Mouse (Mus musculus): ENCODE data around the gene Olfr800. TPM values are rescaled to one million over a fixed set of nuclear protein-coding genes. Genes with fewer than 3 reads are reported as not detected.

Olfr800 gene
- not detected for total RNA-seq (2021)

DNA sequence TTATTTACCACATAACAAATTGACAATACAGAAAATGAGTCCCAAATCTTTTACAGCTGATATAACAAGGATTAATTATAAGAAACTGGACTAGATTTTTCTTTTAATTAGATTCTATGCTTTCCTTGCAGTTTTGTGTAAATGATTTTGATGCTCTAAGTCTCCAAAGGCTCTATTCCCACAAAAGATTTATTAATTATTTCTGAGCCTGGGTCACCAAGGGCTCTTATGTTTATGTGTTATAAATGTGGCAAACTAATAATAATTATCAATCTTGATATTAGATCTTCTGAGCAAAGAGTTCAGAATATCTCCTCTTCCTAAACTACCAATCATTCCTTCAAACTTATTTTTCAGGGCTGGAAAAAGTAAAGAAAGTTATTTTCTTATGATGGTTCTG, at the start of gene Olfr800:
TSS of gene Olfr800 (plus strand) at position 301 of the 400 bp plus-strand sequence.
- intact Hi-C loops (cut with DNase I) = no loop called here
- DNase-seq (ENCODE audit: low spot score) = no peak

DNA sequence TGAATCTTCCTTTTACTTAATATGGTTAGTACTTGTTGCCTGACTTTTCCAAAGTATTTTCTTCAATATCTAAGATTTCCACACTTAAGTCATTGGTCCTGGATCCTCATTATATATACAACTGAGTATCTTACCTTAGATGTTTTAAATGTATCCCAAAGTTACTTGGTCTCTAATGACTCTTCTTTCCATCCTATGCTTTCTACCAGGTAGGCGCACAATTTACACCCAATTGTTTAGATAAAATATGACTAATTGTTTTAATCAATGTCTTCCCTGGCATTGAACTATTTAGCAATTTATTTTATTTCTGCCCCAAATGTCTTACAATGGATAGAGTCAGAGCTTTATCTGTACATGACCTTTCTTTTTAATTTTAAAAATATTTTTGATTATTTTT, 45.0 kb upstream of the Olfr800 start, which contains the start of gene Olfr796:
TSS of gene Olfr796 (minus strand) at position 101 of the 400 bp plus-strand sequence.
- no peak for DNase-seq (ENCODE audit: low spot score)
- intact Hi-C loops (cut with DNase I) = no loop called here

DNA sequence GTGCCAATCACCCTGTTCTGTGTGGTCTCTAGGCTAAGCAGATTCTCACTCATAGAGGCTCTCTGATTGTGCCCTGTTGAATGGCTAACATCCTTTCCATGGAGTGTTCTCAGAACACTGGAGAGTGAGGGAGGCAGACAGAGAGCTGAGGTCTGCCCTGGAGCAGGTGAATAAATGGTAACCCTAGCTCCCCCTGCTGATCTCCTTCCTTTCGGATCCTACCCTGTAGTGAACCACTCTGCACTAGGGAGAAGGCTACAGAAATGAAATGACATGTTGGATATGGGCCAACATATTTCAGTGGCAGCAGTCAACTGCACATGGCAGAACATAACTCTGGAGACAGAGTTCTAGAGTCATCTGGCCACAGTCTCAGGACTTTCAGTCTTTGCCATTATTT, 35.8 kb upstream of the Olfr800 start:
- no peak for DNase-seq (ENCODE audit: low spot score)
- intact Hi-C loops (cut with DNase I) = no loop called here

DNA sequence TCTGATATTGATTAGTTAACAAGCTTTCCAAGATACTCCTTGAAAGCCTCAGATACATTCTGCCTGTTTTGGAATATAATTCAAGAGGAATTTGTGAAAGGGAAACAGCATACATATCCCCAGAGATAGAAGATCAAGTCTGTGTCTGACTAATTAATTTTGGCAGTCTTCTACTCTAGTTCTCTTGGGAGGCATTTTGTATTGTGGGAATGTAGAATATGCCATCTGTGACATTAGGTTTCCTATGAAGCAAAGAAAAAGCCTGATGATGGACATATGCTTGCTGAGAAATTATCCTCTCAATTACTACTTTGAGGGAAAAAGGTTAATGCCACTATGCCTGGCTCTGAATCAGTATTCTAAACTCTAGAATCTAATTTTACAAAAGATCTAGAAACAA, 34.2 kb upstream of the Olfr800 start:
- no peak for DNase-seq (ENCODE audit: low spot score)
- intact Hi-C loops (cut with DNase I) = no loop called here

DNA sequence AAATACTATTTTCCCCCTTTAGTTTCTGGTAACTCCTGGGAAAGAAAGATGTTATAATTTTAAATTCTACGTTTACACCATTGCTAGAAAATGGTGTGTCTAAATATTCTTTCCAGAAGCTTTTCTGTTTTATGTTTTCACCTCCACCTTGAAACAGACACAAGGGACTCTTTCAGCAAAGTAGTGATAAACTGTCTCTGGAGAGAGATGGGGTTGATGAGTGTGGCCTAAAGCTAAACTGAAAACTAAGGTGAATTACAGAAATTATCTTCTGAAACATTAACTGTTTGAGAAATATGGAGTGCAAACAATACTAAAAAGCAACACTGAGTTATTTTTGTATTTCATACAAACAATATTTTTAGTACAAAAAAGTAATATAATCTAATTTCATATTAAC, 29.7 kb upstream of the Olfr800 start, which contains the start of gene Olfr798:
TSS of gene Olfr798 (minus strand) at position 101 of the 400 bp plus-strand sequence.
- intact Hi-C loops (cut with DNase I) = no loop called here
- no peak for DNase-seq (ENCODE audit: low spot score)

DNA sequence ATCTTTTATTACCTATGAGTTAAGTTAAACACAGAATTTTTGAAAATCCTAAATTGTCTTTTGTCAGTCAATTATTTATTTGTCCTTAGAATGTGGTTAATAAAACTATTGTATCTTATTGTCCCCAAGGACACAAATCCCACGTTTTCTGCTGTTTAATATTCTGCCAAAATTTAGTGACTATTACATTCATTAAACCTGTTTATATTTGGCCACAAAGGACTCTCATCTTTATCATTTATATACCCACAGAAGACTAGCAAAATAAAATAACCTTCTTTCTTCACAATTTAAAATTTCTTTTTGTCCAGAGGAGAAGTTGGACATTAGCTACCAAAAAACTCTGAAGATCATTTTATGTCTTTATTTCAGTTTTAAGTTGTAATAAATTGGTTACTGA, 20.3 kb upstream of the Olfr800 start, which contains the start of gene Olfr799:
TSS of gene Olfr799 (plus strand) at position 301 of the 400 bp plus-strand sequence.
- intact Hi-C loops (cut with DNase I) = no loop called here
- no peak for DNase-seq (ENCODE audit: low spot score)

DNA sequence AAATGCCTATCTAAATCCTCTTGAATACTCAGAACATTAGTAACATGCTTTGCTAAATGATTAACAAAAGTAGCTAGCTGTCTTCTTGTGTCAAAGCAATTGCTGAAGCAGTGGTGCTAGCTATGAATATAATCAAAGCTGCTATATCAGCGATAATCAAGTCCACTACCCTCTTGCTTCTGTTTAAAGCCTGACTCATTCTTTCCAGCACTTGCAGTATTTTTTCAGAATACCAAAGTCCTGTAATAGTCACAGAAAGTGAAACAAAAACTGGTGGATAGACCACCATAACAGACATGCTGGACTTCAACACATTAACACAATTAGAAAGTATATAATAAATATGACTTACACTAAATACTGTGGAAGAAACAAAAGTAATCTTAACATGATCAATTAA, 5.7 kb upstream of the Olfr800 start:
- intact Hi-C loops (cut with DNase I) = no loop called here
- DNase-seq (ENCODE audit: low spot score) = no peak

DNA sequence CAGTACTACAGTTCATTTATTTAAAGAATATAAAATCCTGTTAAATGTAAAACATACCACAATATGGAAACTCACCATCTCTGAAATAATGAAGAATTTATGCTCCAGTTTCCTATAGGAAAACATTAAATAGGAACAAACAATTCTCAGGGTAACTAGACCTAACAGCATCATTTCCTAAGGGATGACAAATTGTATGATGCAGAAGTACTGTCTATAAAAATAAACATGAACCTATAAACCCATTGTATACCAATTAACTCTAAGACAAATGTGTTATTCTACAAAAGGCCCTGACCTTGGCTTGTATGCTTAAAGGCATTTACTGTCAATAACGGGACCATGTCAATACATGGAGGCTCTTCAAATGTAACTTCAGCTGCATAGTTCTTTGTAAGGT, 16.3 kb downstream of the Olfr800 start, which contains the start of gene Olfr801:
TSS of gene Olfr801 (minus strand) at position 101 of the 400 bp plus-strand sequence.
- intact Hi-C loops (cut with DNase I) = no loop called here

DNA sequence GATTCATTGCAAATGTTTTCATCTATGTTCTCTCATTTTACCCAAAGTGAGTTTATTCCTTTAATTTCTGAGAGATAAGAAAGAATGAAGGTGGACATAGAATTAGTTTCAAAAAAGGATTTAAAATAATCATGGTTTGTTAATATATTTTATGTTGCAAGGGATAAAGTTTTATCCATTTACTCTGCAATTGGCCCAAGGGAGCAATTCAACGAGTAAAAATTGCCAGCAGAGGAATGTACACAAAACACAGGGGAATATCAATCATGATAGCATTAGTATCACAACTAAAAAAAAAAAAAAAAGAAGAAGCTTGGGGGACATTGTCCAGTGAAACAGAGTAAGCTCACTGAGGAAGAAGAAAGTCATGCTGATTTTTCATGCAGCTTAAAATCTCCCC, 30.6 kb downstream of the Olfr800 start, which contains the start of gene Olfr802:
TSS of gene Olfr802 (minus strand) at position 101 of the 400 bp plus-strand sequence.
- intact Hi-C loops (cut with DNase I) = no loop called here
- DNase-seq (ENCODE audit: low spot score) = no peak

More for the DNA sequence above, 16.3 kb downstream of the Olfr800 start, which contains the start of gene Olfr801:
- DNase-seq (ENCODE audit: low spot score) = no peak

DNA sequence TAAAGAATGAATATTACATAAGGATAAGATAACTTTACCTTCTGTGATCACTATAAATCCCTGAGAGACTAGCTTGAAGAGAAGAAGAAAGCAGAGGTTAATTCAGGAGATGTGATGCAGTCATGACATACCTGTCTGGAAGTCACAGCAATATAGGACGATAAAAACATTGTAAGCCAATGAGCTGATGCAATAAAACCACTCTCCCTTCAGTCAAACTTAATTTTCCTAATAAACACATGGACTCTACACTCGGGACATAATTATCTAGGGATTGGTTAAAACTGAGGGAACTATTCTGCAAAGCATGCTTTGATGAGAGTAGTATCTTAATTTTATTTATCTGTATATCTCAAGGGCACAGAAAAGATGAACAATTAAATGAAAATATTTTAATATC, 36.7 kb downstream of the Olfr800 start, which contains the start of gene Olfr803:
TSS of gene Olfr803 (minus strand) at position 101 of the 400 bp plus-strand sequence.
- DNase-seq (ENCODE audit: low spot score) = no peak
- intact Hi-C loops (cut with DNase I) = no loop called here

DNA sequence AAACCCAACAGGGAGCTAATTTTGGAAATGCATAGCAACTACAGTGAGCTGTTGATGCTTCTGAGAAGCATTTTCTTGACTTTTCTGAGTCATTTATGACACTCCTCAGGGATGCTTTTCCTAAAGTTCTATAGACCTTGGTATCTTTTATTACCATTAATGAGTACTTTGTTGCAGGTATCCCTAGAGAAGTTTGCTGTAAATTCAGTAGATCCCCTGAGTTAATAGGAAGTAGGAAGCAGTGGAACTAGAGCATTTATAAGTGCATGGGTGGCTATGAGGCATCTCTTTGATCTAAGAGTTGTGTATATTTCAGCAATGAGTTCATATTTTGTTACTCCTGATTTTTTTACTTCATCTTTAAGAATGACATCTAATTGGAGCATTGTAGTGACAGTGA, 45.4 kb downstream of the Olfr800 start, which contains the start of gene Olfr804:
TSS of gene Olfr804 (plus strand) at position 301 of the 400 bp plus-strand sequence.
- intact Hi-C loops (cut with DNase I) = no loop called here
- DNase-seq (ENCODE audit: low spot score) = no peak

Other genes starting within 250 kb of the Olfr800 start
- not detected for gene Olfr786, start 230.4 kb upstream of the Olfr800 start, total RNA-seq (2021)
- not detected for gene Olfr787, start 195.8 kb upstream of the Olfr800 start, total RNA-seq (2021)
- not detected for gene Olfr788, start 186.7 kb upstream of the Olfr800 start, total RNA-seq (2021)
- not detected for gene Olfr789, start 172.9 kb upstream of the Olfr800 start, total RNA-seq (2021)
- not detected for gene Olfr790, start 159.2 kb upstream of the Olfr800 start, total RNA-seq (2021)
- not detected for gene Olfr791, start 135.9 kb upstream of the Olfr800 start, total RNA-seq (2021)
- gene Olfr792, start 118.5 kb upstream of the Olfr800 start, total RNA-seq (2021) = not detected
- not detected for gene Olfr794, start 90.0 kb upstream of the Olfr800 start, total RNA-seq (2021)
- gene Olfr796, start 45.1 kb upstream of the Olfr800 start, total RNA-seq (2021) = not detected
- not detected for gene Olfr798, start 29.8 kb upstream of the Olfr800 start, total RNA-seq (2021)
- gene Olfr799, start 20.2 kb upstream of the Olfr800 start, total RNA-seq (2021) = not detected
- gene Olfr801, start 16.2 kb downstream of the Olfr800 start, total RNA-seq (2021) = not detected
- gene Olfr802, start 30.5 kb downstream of the Olfr800 start, total RNA-seq (2021) = not detected
- not detected for gene Olfr803, start 36.6 kb downstream of the Olfr800 start, total RNA-seq (2021)
- gene Olfr804, start 45.5 kb downstream of the Olfr800 start, total RNA-seq (2021) = not detected
- not detected for gene Olfr805, start 71.7 kb downstream of the Olfr800 start, total RNA-seq (2021)
- gene Olfr806, start 84.2 kb downstream of the Olfr800 start, total RNA-seq (2021) = not detected
- gene Olfr807, start 100.1 kb downstream of the Olfr800 start, total RNA-seq (2021) = not detected
- gene Olfr808, start 107.8 kb downstream of the Olfr800 start, total RNA-seq (2021) = not detected
- not detected for gene Olfr809, start 116.9 kb downstream of the Olfr800 start, total RNA-seq (2021)
- gene Olfr810, start 137.2 kb downstream of the Olfr800 start, total RNA-seq (2021) = not detected
- not detected for gene Olfr811, start 146.7 kb downstream of the Olfr800 start, total RNA-seq (2021)
- not detected for gene Olfr812, start 188.4 kb downstream of the Olfr800 start, total RNA-seq (2021)
- gene Olfr813, start 197.7 kb downstream of the Olfr800 start, total RNA-seq (2021) = not detected
- gene Olfr814, start 222.2 kb downstream of the Olfr800 start, total RNA-seq (2021) = not detected
- gene Olfr815, start 248.2 kb downstream of the Olfr800 start, total RNA-seq (2021) = not detected